Mouse (Mus musculus): ENCODE data around the gene Samd5.

The Samd5 gene

DNA sequence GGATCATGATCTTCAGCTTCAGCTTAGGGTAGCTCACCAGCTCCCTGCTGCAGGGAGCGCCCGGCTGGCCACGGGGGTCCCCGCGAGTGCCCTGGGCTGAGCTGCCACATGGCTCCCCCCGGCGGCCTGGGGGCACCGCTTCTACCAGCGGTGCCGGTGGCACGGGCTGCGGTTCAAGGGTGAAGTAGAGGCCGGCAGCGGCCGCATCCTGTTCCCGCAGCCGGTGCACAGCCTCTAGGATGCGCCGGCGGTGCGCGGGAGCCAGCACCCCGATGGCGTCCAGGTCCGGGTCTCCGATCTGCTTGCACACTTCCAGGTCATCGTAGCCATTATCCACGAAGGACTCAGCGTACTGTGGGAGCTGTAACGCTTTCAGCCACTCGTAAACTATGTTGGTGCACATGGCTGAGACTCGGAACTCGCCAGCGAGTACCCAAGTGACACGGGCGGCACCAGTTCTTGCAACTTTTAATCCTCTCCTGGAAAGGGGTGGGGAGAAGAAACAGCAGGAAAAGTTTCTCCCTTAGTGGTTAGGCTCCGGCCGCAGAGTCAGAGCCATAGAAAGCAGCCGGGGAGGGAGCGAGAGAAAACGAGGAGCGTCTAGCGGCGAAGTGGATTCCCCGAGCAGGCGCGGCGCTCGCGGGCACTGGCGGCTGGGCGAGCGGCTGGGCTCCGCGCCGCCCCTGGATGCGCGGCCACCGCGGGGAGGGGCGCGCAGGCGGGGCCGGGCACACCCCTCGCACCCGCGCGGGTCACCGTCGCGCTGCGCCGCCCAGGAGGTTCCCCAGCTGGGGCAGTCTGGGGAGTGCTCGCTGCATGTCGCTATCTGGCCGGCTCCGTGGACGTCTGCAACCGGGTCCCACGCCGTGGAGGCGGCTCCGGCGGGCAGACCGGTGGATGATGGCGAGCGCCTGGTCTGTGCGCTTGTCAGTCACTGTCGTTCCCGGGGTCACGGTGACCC is at the start of gene Samd5:
TSS of gene Samd5 (minus strand) at position 648 of the 961 bp plus-strand sequence.
- DNase-seq = peak; percentile 66 to 77

- no peak for DNase-seq
Measured at GRCm38 (mm10) chr10:9722519-9723303, 47.7 kb upstream of the Samd5 start.

DNA sequence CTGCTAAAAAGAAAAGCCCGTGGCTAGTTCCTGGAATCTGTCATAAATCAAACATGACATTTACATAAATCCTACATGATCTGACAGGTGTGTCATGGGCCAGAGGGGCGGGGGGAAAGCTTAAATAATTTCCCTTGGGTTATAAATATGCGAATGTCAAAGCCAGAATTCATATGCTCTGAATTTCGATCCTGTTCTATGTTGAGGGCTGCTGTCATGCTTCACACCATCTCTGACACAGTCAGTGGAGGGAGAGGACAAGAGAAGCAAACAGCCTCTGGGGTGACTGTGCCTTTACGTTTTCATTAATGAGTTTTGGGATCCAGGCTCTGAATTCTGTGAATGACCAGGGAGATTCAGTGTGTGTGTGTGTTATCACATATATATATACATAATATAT is 45.0 kb upstream of the Samd5 start:
- no peak for DNase-seq

DNA sequence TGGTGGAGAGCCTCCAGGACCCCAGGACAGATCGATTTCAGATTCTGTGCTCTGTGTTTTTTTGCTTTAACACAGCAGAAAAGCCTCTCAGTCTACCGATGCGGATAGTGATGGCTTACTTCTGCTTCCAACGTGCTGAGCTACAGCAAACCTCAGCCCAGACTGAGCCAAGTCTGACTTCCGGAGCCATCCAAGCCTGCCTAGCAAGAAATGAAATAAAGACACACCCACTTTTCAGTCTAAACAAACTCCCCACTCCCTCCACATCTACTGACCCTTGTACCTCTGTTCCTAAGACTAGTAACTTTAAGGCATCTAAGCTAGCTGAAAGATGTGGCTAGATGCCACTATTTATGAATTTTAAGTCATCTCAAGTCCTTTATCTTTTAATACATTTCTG is 43.1 kb upstream of the Samd5 start:
- peak in 1 of 2 experiments; percentile 14 for DNase-seq

GRCm38 (mm10) chr10:9704956-9705355 is 29.9 kb upstream of the Samd5 start:
- DNase-seq = no peak

DNA sequence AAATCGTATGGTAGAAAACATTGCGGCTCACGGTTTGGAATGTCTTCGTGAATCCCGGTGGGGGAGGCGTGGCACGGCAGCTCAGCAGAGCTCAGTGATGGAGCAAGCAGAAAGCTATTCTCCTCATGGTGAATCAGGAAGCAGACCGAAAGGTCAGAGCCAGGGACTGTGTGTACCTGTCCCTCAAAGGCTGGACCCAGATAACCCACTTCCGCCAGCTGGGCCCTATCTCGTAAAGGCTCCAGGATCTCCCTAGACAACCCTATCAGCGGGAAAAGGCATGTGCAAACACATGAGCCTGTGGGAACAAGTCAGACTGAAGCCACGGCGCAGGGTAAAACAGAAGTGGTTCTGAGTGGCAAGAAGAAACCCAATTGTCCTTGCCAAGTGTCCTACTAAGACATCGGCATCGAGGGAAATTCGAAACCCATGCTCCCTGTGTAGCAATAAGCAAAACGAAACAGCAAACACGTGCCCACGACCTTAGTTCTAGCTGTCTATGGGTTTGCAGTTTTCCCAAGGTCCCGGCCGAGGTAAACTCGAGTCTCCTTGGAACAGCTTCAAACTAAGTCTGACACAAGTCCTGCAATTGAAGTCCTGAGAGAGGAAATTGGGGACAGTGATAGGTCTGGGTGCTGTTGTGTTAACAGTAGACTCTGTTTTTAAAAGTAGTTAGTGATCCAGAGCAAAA is 24.2 kb upstream of the Samd5 start:
- DNase-seq = no peak

DNA sequence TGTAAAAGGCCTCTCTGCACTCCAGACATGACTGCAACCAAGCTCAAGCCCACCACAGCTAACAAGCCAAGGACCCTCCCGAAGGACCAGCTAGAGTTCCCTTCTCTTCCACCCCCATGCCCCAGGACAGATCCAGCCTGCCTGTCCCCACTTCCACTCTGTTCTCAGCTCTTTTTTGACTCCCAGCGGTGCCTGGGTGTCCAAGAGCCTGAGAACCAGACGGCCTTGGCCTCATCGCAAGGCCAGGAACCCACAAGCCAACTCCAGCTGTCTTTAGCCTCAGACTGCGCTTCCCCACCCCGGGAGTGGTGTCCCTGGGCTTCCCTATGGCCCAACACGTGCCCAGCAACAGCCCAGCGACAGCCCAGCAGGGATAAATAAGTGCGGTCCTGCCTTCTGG is 23.1 kb upstream of the Samd5 start:
- no peak for DNase-seq

- peak in 1 of 2 experiments; percentile 21 for DNase-seq
Measured at GRCm38 (mm10) chr10:9696543-9697141, 21.6 kb upstream of the Samd5 start.

DNA sequence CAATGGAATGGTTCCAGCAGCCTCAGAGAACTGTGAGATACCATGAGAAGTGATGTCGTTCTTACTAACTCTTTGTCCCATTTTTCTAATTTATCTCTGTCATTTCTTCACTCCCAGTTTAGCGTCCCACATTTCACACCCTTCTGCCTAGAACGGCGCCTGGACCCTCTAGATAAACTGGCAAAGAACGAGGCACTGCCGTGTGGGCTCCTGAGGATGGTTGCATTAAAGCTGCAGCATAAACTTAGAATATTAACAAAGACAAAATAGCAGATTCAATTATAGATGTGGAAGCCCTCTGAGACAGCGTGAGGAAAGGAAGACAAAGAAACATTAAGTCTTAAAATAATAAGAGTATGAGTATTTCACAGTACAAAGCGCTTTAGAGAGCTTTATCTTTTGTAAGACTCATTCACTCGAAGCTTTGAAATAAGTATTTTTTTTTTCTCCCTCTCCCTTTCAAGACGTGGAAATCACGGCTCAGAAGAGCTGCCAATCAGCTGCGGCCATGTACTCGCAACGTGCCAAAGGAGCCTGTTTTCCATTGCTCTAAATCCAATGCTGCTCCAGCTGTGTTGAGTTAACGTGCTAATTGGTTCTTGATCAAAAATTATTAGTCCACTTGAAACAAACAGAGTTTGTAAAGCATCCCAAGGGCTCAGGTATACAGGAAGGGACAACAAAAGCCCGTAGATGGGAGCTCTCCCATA is 19.1 kb upstream of the Samd5 start:
- no peak for DNase-seq

DNA sequence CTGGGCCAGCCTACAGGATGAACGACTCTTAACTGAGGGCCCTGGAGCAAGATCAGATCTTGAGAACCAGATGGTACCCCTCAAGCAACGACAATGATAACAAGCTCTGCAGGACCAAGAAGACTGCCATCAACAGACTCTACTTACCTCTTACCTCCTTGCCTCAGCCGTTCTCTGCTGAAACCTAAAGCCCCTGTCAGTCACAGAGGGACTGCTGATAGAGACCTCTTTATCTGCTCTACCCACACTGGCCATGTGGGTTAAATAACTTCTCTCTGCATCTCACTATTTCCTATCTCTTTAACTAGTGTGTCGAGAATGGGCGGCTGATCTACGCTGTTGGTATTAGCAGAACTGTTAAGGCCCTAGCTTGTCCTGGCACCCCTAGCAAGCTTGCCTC is 5.9 kb upstream of the Samd5 start:
- no peak for DNase-seq

DNA sequence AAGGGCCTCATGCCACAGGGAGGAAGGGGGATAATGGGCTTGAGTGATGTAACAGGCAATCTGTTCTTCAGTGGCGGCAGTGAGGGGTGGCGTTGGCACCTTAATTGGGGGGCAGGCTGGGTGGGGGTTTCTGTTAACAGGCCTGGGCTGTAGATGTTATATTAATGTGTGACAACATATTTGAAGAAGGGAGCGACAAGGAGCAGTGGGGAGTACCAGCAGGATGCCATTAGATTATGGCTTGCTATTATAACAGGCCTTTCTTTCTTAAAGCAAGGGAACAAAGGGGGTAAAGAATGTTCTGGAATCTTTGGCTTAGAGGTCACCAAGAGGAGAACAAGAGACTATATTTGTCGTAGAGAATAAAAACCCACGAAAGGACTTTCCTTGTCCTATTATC is 4.9 kb upstream of the Samd5 start:
- no peak for DNase-seq

DNA sequence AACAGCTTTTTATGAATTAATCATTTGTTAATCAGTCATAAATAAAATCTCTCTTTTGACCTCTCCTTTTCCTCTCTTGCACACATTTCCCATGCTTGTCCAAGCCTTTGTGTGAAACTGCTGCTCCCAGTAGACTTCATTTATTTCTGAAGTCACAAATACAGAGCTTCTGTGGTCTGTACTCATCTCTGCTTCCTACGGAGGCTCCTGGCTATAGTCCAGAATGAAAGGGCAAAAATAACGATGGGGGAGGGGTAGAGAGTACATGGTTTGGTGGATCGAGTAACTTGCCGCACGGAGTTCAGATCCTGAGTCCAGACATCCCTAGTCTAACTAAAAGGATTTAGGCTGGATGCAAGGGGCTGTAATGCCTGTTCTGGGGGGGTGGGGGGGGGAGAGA is 3.1 kb upstream of the Samd5 start:
- no peak for DNase-seq

GRCm38 (mm10) chr10:9676886-9677285 is 1.9 kb upstream of the Samd5 start:
- peak; percentile 81 to 86 for DNase-seq

- no peak for DNase-seq
Measured at GRCm38 (mm10) chr10:9676418-9676786, 1.4 kb upstream of the Samd5 start.

GRCm38 (mm10) chr10:9675550-9676417 is 776 bp upstream of the Samd5 start:
- peak in 1 of 2 experiments; percentile 24 for DNase-seq

DNA sequence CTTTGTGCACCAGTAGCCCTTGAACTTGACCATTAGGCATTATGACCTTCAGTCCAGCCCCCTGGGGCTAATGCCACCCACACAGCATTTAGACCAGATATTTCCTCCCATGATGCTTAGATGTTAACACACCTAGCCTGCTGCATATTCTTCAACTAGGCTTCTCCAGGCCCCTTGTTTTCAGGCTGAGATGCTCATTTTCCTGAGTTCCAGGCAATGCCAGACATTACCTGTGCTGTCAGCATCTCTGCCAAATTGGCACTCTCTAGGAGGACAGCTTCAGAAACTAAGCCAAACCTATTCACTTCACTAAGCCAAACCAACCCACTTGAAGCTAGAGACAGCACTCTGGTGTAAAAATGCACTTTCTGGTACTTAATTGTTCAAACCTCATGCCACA is 1.7 kb downstream of the Samd5 start:
- DNase-seq = no peak

GRCm38 (mm10) chr10:9672751-9673150 is 2.3 kb downstream of the Samd5 start:
- DNase-seq = no peak

DNA sequence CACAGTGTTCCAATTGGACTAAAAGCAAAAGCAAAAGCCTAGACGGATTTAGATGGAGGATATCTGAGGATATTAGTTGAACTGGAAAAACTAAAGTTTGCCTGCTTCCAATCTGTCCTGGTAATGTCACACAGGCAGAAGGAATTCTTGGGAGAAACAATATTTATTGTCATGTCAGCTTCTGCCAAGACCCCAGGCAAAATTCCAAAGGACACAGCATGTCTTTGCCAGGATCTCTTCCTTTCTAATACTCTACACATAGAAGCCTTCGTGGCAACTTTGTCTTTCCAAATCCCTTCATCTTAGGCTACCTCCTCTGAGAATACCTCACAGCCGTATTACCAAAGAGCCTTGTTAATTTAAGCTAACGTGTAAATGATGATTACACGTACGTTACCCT is 4.7 kb downstream of the Samd5 start:
- DNase-seq = peak in 1 of 2 experiments; percentile 17

DNA sequence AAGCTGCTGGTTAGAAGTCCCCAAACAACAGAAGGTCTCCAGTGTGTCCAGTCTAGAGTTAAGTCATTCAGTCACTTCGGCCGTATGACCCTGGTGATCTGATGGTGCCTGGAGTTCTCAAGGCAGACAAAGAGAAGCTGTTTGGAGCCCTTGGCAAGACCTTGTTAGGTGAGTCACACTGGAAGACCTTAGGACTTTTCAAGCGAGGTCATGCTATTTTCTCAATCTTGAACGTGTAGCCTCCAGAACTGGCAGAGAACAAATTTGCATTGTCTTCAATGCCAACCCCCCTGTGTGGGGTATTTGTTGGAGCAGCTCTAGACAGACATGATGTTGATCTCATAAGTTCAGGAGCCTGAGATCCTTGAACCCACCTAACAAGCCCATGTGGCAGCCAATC is 6.2 kb downstream of the Samd5 start:
- DNase-seq = no peak

DNA sequence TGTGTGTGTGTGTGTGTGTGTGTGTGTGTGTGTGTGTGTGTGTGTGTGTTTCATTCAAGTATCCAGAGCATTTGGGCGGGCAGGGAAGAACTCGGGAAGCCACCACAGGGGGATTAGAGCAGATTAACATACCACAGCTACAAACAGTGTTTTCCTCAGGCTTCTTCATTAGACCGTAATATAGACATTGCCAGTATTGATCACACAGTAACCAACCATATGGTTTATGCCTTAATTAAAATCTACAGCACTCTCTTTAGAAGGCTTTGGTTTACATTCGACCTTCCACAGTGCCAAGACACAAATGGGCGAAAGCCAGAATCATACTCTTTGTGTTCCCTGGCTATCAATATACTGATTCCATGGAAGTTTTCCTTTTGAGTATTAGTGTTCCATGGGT is 22.1 kb downstream of the Samd5 start:
- DNase-seq = no peak
